Mouse (Mus musculus) naive thymus-derived CD4-positive, alpha-beta T cell, adult 2 months (primary cell): ENCODE data around the gene Bmpr1b.

Source experiments
- DNase-seq: peaks from one replicate; pipeline ENCODE4 v3.0.0-alpha.2; 2011; ENCODE audit warnings: low read depth

Bmpr1b gene

GRCm38 (mm10) chr3:141905903-141906623 lies 263.2 kb downstream of the Bmpr1b start:
- DNase-seq, result no peak

GRCm38 (mm10) chr3:141900361-141900760 lies 268.9 kb downstream of the Bmpr1b start:
- no peak for DNase-seq

GRCm38 (mm10) chr3:141899521-141899920 lies 269.7 kb downstream of the Bmpr1b start:
- no peak for DNase-seq

GRCm38 (mm10) chr3:141897698-141898097 lies 271.5 kb downstream of the Bmpr1b start:
- no peak for DNase-seq

GRCm38 (mm10) chr3:141896870-141897554 lies 272.2 kb downstream of the Bmpr1b start:
- no peak for DNase-seq

GRCm38 (mm10) chr3:141895096-141895495 lies 274.1 kb downstream of the Bmpr1b start:
- no peak for DNase-seq

GRCm38 (mm10) chr3:141890668-141891067 lies 278.6 kb downstream of the Bmpr1b start:
- no peak for DNase-seq

- no peak for DNase-seq
Observed at GRCm38 (mm10) chr3:141887476-141888274, 281.6 kb downstream of the Bmpr1b start.

- DNase-seq, result no peak
Observed at GRCm38 (mm10) chr3:141884190-141884589, 285.0 kb downstream of the Bmpr1b start.

- DNase-seq, result no peak
Observed at GRCm38 (mm10) chr3:141882496-141882895, 286.7 kb downstream of the Bmpr1b start.

- no peak for DNase-seq
Observed at GRCm38 (mm10) chr3:141872337-141873042, 296.7 kb downstream of the Bmpr1b start.

GRCm38 (mm10) chr3:141871805-141872204 lies 297.4 kb downstream of the Bmpr1b start:
- no peak for DNase-seq

GRCm38 (mm10) chr3:141862816-141863461 lies 306.3 kb downstream of the Bmpr1b start:
- DNase-seq, result peak; percentile 3

- no peak for DNase-seq
Observed at GRCm38 (mm10) chr3:141857123-141857522, 312.1 kb downstream of the Bmpr1b start.

GRCm38 (mm10) chr3:141854339-141854738 lies 314.9 kb downstream of the Bmpr1b start:
- no peak for DNase-seq

- DNase-seq, result no peak
Observed at GRCm38 (mm10) chr3:141850141-141850540, 319.1 kb downstream of the Bmpr1b start.

- no peak for DNase-seq
Observed at GRCm38 (mm10) chr3:141849206-141849605, 320.0 kb downstream of the Bmpr1b start.

- peak; percentile 4 for DNase-seq
Observed at GRCm38 (mm10) chr3:141838864-141839263, 330.4 kb downstream of the Bmpr1b start.

GRCm38 (mm10) chr3:141831135-141831534 lies 338.1 kb downstream of the Bmpr1b start:
- DNase-seq, result peak; percentile 2

- no peak for DNase-seq
Observed at GRCm38 (mm10) chr3:141828301-141828700, 340.9 kb downstream of the Bmpr1b start.

- DNase-seq, result no peak
Observed at GRCm38 (mm10) chr3:141819331-141819941, 349.8 kb downstream of the Bmpr1b start.
